Mouse (Mus musculus): ENCODE measurements around the gene Apln.
A peak's percentile ranks its signal among the peaks of the same experiment; 100 is the strongest.

Gene Apln

DNA sequence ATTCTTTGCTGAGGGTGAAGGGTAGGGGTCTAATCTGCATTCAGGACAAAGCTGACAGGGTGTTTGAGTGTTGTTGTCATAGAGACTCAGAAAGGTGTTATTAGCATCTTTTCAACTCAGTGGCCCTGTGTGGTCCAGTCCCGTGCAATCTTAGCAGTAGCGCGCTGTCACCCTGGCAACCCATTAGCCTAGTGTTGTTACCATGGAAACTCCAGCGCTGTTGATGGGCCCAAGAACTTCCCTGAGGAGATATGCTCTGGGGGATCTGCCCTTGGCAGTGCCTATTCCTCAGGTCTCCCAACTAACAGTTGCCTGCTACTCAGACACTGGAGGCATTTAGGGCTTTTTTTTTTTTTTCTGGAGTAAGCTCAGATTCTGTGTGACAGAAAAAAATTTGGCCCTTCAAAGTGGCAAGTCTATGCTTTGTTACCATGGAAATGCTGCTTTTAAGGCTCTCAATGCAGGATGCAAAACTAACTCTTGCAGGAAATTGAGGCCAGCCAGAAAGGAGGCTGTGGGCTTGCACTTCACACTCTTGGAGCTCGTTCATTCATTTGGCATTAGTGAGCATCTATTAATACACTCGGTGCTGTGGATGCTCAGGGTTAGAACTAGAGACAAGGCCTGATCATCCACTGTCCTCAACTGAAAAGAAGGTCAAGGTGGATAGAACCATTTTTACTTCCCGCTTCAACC is 17.6 kb downstream of the Apln start:
- DNase-seq, result no peak

DNA sequence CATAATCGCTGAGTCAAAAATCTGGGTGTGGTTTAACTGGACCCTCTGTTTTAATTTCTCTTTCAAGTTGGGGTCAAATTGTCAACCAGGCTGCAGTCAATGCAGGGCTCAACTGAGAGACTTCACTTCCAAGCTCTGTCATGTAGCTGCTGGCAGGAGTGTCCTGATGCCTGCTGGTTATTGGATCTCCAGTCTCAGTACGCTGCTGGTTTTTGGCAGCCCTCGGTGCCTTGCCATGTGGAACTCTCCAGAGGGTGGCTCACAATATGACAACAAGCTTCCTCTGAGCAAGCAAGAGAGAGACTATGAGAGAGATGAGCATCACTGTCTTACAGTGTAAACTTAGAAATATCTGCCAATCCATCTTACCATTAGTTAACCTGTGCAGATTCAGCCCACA is 23.0 kb downstream of the Apln start:
- DNase-seq, result no peak

DNA sequence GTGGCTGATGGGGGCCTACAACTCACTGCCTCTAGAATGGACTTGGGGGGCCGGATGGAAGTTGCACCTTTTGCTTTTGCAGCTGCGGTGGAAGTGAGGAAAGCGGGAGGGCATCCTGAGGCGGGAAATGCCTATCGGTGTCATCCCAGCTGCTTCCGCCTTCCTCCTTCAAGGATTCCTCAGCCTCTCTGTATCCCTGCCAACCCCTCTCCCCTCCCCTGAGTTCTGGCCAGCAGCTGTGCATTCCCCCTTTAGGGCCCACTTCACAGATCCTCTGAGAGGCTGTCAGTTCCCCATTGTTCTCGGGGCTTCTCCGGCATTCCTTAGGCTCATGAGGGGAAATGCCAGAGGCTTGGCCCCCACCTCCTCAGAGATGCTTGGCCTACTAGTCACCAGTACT is 28.6 kb downstream of the Apln start:
- DNase-seq, result no peak

DNA sequence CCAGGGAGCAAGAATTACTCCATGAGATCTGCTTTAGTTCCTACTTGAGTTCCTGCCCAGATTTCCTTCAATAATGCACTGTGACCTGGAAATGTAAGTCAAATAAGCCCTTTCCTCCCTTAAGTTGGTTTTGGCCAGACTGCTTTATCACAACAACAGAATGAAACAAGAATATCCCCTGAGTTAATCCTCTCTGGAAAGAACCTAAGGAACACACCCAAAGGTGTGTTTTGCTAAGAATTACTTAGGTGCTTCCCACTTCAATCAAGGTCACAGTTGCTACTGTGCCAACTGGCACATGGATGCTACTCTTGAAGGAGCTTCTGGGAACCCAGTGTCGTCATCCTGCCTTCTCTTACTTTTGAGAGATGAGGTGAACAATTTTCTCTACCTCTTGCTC is 29.9 kb downstream of the Apln start:
- DNase-seq, result no peak

DNA sequence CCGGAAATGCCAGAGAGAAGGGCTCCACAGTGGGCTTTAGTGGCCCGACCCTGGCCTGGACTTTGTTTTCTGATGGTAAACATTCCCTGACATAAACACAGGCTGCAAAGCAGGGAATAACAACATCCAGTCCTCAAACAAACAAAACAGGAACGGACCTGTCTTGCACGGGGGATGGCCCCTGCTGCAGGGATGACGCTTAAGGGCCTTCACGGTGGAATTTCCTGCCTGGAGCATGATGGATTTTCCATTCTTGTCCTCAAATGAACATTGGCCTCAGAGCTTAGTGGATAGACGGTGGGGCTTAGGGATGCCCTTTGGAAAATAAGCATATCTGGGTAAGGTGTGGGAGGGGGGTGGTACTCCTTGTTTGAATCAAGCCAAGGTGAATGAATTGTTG is 33.5 kb downstream of the Apln start:
- no peak for DNase-seq

DNA sequence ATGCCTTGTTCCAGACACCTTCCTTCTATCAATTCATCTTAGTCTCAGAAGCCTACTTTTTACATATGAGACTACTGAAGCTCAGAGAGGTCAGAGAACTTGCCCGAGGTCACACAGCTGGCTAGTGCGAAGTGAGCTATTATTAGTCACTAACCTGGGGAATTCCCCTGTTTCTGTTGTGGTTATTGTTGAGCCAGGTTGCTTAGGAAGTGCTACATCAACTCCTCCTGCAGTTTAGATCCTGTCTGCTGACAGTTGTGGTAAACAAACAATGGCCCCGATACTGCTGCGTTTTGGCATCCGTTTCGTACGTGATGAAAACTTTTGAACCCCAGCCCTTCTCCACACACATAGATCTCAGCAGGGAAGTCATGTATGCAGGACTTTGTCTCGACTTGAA is 36.2 kb downstream of the Apln start:
- no peak for DNase-seq

DNA sequence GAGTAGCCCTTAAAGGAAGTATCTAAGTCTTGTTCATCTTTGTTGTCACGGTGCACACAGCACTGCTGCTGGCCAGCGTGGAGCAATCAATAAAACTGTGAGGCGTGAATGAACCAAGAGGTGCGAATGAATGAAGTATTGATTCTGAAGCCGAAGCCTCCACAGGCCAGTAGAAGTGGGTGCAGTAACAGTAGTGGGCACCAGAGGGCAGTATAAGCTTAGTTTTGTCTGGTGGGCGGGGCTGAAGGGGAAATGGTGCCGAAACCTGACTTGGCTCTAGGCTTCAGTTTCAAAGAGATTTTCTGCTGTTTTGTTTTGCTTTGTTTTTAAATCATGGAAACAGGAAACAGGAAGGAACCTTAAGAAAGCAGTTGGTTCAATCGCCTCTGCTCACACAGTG is 42.0 kb downstream of the Apln start:
- peak; percentile 54 to 71 for DNase-seq

DNA sequence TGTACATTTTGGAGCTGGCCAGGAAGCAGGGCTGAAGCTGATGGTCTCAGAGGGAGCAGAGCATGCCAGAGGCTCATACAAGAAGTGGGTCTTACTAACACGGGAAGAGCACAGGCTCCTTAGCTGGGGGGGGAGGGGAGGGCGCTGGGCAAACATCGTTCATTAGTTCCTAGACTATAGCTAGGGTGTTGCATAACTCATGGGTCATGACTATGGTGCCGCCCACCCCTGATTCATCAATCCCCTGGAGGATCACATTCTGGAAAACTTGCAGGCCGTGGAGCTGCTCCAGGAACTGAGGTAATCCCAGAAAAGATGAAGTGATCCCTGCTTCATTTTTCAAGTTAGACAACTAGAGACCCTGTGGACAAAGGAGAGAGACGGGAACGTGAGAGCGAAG is 46.6 kb downstream of the Apln start:
- DNase-seq, result no peak

DNA sequence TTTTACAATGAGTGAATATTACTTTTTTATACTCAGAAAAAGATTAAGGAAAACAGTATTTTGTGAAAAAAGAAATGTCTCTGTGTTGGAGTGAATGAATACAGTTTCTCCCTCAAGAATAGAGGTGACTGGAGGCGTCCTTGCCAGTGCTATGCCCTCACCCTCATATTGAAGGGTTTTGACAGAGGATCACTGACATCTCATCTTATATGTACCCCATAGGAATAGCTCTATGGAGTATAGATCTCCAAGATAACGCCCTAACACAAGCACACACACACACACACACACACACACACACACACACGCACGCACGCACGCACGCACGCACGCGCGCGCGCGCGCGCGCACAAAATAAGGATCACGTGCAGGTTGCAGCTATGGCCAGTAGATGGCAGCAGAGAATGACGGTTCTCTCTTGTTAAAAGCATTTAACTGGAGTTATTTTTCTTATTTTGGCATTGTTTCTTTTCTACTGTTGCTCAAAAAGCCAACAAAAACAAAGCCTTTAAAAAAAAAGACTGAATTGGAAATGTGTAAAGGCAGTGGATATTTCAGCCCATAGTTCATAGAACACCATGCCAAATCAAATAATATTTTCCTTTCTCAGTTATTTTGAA is 49.5 kb downstream of the Apln start:
- peak in 1 of 2 experiments; percentile 41 for DNase-seq

DNA sequence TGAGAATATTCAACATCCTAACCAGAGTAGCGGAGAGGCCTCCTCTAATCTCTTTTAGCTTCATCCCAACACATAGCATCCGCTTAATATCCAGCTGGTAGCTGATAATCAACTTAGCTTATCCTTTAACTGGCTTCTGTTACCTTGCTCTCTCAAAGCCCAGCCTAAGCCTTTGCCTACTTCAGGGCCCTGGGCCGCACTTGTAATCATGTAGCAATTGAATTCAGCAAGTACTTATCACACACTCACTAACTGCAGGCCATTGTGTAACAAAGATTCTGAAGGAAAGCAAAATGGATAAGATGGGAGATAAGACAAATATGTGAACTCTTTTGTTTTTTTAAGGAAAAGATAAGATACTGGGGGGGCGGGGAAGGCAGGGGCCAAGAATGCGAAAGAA is 57.6 kb downstream of the Apln start:
- DNase-seq, result no peak

DNA sequence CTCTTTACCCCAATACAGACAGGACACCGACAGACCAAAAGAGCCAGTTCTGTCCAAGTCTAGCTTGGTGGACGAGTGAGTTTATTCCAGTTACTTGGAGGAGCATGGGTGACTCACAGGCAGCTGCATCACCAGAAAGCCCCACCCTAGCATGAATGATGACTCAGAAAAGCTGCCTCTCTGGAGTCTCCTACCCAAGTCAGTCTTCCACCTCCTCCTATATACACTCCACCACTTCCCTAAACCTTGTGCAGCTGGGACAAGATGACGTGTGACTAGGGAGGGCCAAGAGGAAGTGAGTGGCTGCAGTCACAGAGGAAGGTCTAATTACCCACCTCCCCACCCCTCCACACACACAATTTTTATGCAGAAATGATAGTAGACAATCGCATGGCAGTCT is 58.1 kb downstream of the Apln start:
- DNase-seq, result no peak

Data from spleen, adult 18-20 months (tissue).